Mouse (Mus musculus): ENCODE measurements around the gene Jarid2.

- TF ChIP-seq CTCF (IDR thresholded peaks at IDR 0.05; ENCODE audit: low read depth) (no peak), EP300 (optimal IDR thresholded peaks at IDR 0.05) (no peak)
Observed at GRCm38 (mm10) chr13:44735088-44735690, 5.9 kb downstream of the Jarid2 start.

Data from stomach, postnatal 0 days (tissue).